ENCODE assay signal across 22 mouse cellular contexts in genomic region chr5:8669606-8670005, GRCm38 (mm10). TPM values are rescaled to one million over a fixed set of nuclear protein-coding genes. Genes with fewer than 3 reads are reported as not detected.
DNase-seq lines count a peak whose midpoint lies in the region; ATAC-seq and TF ChIP-seq lines count a peak whose summit lies in the region.
"Had no signal": no experiment of that assay in that cellular context is flagged by ENCODE, and none has a peak within 500 bp of the region (broad histone marks: within the 10 kb centered on the region; RNA-seq: fewer than 3 reads in every experiment).

No protein-coding gene starts in this region.

- H3K27me3 ChIP-seq in thymus, adult 2 months (ENCODE audit: control insufficient read depth, insufficient read depth, low read length) = no peaks in the 10 kb centered on the region
- H3K27me3 ChIP-seq: embryonic facial prominence, embryonic 15.5 days; heart, embryonic 12.5 days had no signal

- 26% methylated on average over 1 of the region's 1 CpGs for WGBS in thymus, adult 2 months

- H3K4me3 ChIP-seq in thymus, adult 2 months (ENCODE audit: control insufficient read depth, insufficient read depth, low read length) = no peak overlapping the region
- H3K4me3 ChIP-seq: embryonic facial prominence, embryonic 15.5 days; erythroblast, embryonic 14.5 days; forebrain, embryonic 10.5 days; gastrocnemius, adult 2 months; heart, embryonic 12.5 days had no signal

- DNase-seq in thymus, adult 2 months = peak; percentile 11
- DNase-seq in thymus, adult 18-20 months = no peak
- DNase-seq in CD4-positive, CD25-positive, alpha-beta regulatory T cell, adult 2 months (ENCODE audit: low read depth, low spot score) = peak; percentile 58
- no peak for DNase-seq in left cerebral cortex, adult 11 months (ENCODE audit: low spot score)
- no peak for DNase-seq in adrenal gland, postnatal 25 days
- DNase-seq in heart, postnatal 10 days = no peak
- DNase-seq: adrenal gland, postnatal 36 days; cerebellum, adult 2 months; cerebellum, postnatal 14 days; embryo, embryonic 11 days; gastrocnemius, adult 2 months; gastrocnemius, postnatal 25 days; heart, postnatal 36 days had no signal

- H3K4me1 ChIP-seq in thymus, adult 2 months (replicated peaks; ENCODE audit: control insufficient read depth, insufficient read depth, low read length) = 0 out of 2 replicates have a peak, but pooled peaks cover 3% of the 10 kb centered on the region
- H3K4me1 ChIP-seq: embryonic facial prominence, embryonic 15.5 days; forebrain, embryonic 10.5 days; heart, embryonic 12.5 days had no signal

- no peak for TF ChIP-seq CTCF in thymus, adult 2 months (IDR thresholded peaks at IDR 0.05; ENCODE audit: borderline replicate concordance, control insufficient read depth, extremely low read depth, insufficient read depth, low read length, poor library complexity)

- intact Hi-C loops in heart, postnatal 10 days (cut with DNase I) = no loop called here

- no peak for TF ChIP-seq POLR2A in thymus, adult 2 months (IDR thresholded peaks at IDR 0.05; ENCODE audit: control insufficient read depth, extremely low read depth, insufficient read depth, low read length, poor library complexity)

- peak; percentile 70 for ATAC-seq in activated CD4-positive, CD25-positive, alpha-beta regulatory T cell, adult 4 months
- ATAC-seq in neutrophil, adult 5-6 weeks (ENCODE audit: extremely low read depth, insufficient number of reproducible peaks, low FRiP score, poor library complexity, severe bottlenecking) = 0 out of 2 replicates have a peak, but pooled peaks have one; percentile 13
- ATAC-seq: forebrain, embryonic 14.5 days; hindbrain, embryonic 16.5 days had no signal

- no peaks in the 10 kb centered on the region for H3K36me3 ChIP-seq in thymus, adult 2 months (ENCODE audit: control insufficient read depth, insufficient read depth, low read length)
- H3K36me3 ChIP-seq: embryonic facial prominence, embryonic 15.5 days; forebrain, embryonic 10.5 days; heart, embryonic 12.5 days had no signal

- no peak overlapping the region for H3K27ac ChIP-seq in thymus, adult 2 months (ENCODE audit: control insufficient read depth, insufficient read depth, low read length)
- H3K27ac ChIP-seq: embryonic facial prominence, embryonic 15.5 days; forebrain, embryonic 10.5 days; gastrocnemius, adult 2 months had no signal

RNA-seq across cellular contexts. Expression of gene Abcb1a, which starts 9.7 kb away (rescaled TPM):
- 1.2 and 1.4 TPM in 2 replicates for polyA plus RNA-seq in thymus, adult 2 months (2012; rRNA removed)
- polyA plus RNA-seq in activated CD4-positive, CD25-positive, alpha-beta regulatory T cell, adult 4 months (2017; shearing (Covaris generic)) = 10 to 100 TPM; 18.7 to 26.8 TPM
- 0.98 and 2.8 TPM in 2 replicates for total RNA-seq in neutrophil, adult 5-6 weeks (2017)
- 48.1 and 56.1 TPM in 2 replicates for total RNA-seq in adrenal gland, postnatal 25 days (2021)
- total RNA-seq in heart, postnatal 10 days (2021) = 1 to 10 TPM; 8.6 to 8.9 TPM
- total RNA-seq: MEL had no signal
- polyA plus RNA-seq: erythroblast, embryonic 14.5 days had no signal

RNA-seq across cellular contexts. Expression of gene Rundc3b, which starts 46.9 kb away (rescaled TPM):
- 1.4 TPM in 2 replicates for polyA plus RNA-seq in thymus, adult 2 months (2012; rRNA removed)
- polyA plus RNA-seq in activated CD4-positive, CD25-positive, alpha-beta regulatory T cell, adult 4 months (2017; shearing (Covaris generic)) = 1 to 10 TPM; 2.6 to 3.7 TPM
- total RNA-seq in neutrophil, adult 5-6 weeks (2017) = 0.93 and 0.98 TPM in 2 replicates
- total RNA-seq in adrenal gland, postnatal 25 days (2021) = 4.9 and 6.4 TPM in 2 replicates
- 1 to 10 TPM; 1.1 to 1.7 TPM for total RNA-seq in heart, postnatal 10 days (2021)
- total RNA-seq: MEL had no signal
- polyA plus RNA-seq: erythroblast, embryonic 14.5 days had no signal

Comparison
In these comparisons a context has a peak if more than half of its experiments do, and no peak if none do; other contexts are left out.
1. DNase-seq: peak in thymus, adult 2 months (single experiment) and CD4-positive, CD25-positive, alpha-beta regulatory T cell, adult 2 months (single experiment); none in thymus, adult 18-20 months (0 of 2), left cerebral cortex, adult 11 months (single experiment), adrenal gland, postnatal 25 days (single experiment) and heart, postnatal 10 days (0 of 2).